Mouse (Mus musculus) midbrain, embryonic 10.5 days (tissue): Measurements from ENCODE around the gene Ttc28. TPM values are rescaled to one million over a fixed set of nuclear protein-coding genes. Genes with fewer than 3 reads are reported as not detected.

Source experiments
- DNase-seq: peaks from one replicate; pipeline ENCODE4 v3.0.0-alpha.2; 2017; ENCODE audit warnings: low spot score
- H3K27ac ChIP-seq: fragments of 300-500 bp; sonication (generic); replicated peaks from 2 replicates; pipeline ENCODE4 v1.5.1; 2016; ENCODE audit warnings: mild to moderate bottlenecking
- H3K27me3 ChIP-seq: fragments of 300-500 bp; sonication (generic); 2 replicates; pipeline ENCODE4 v1.6.1; 2016; ENCODE audit warnings: low read depth, mild to moderate bottlenecking; ENCODE audit not compliant: poor library complexity, severe bottlenecking
- H3K36me3 ChIP-seq: fragments of 300-500 bp; sonication (generic); 2 replicates; pipeline ENCODE4 v1.6.1; 2016; ENCODE audit warnings: mild to moderate bottlenecking, moderate library complexity
- H3K4me1 ChIP-seq: fragments of 300-500 bp; sonication (generic); 2 replicates; pipeline ENCODE4 v1.6.1; 2016
- H3K4me3 ChIP-seq: fragments of 300-500 bp; sonication (generic); 2 replicates; pipeline ENCODE4 v1.5.1; 2016; ENCODE audit warnings: mild to moderate bottlenecking, moderate library complexity
- H3K9me3 ChIP-seq: fragments of 300-500 bp; sonication (generic); replicated peaks from 2 replicates; pipeline ENCODE4 v1.6.1; 2016; ENCODE audit warnings: mild to moderate bottlenecking
- WGBS: fragments of 180-500 bp; shearing (Covaris S2); methylation state at CpG from one replicate; pipeline ENCODE4 v1.1.7; 2016; 5-methylcytosine and 5-hydroxymethylcytosine counted together
- polyA plus RNA-seq: library from polyadenylated mRNA; unstranded; fragments of >200 nt; fragmentation: Nextera tagmentation; extraction: Ambion mirVana; gene quantifications from 2 replicates; pipeline ENCODE4 v1.2.1, GENCODE M21; 2016

The Ttc28 gene
- polyA plus RNA-seq, 1 experiment from 2014 or later: 9.4 TPM

DNA sequence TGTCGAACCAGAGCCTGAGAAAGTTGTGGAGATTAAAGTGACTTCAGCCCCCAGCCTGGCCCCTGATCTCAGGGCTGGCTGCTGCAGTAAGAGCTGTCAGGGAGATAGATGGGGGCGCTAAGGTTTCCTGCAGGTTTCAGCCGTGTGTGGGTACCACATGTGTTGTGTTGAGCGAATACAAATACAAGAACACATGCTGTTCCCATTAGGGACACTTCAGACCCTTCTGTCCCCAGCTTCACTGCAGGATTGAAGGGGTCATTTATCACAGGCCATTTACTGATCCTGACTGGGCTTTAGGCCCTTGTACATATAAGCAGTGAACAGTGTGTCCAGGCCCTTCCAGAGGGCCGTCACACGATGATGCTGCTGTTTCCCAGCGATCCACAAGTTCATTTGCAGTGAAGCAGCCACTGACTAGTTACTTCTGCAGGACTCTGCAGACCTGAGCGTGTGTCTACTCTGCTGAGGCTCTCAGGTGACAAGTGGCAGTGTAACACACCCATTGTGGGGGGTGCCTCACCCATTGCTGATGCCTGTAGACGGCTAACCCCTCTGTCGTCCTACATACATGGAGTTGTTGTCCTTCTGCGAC, 258.7 kb downstream of the Ttc28 start:
- WGBS: 57% methylated on average over 11 of the region's 11 CpGs
- Histone ChIP-seq H3K4me1 (peaks cover 68% of the 10 kb centered on the region), H3K4me3 (no peak overlapping the region)

DNA sequence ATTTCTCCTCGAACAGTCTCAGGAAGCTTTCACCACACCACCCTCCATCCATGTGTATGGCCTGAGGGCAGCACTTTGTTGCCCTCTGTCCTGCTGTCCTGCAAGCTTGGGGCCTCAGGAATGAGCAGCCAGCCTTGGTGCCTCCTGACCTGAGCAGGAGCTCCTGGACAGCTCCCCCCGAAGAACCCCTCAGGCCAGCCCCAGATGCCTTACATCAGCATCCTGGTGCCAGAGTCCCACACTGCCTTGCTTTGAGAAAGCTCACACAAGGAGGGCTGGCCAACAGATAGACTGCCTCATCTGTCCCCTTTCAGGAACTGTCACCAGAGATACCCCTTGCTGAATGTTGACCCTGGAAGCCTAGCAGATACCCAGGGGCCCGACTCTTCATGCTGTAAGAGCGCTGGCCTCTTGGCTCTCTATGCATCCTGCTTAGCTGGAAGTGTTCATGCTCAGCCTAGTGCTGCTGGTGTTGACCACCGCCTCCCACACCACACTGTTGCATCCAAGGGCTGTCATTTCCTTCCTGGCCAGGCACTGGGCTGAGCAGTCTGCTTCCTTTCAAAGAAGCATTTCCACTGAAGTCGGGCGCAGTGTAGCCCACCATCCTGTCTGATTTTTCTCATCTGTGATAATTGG, 259.4 kb downstream of the Ttc28 start:
- 75% methylated on average over 7 of the region's 7 CpGs for WGBS
- Histone ChIP-seq H3K4me3 (no peak overlapping the region), H3K36me3 (no peaks in the 10 kb centered on the region), H3K27me3 (0 out of 2 replicates have a peak, but pooled peaks cover 7% of the 10 kb centered on the region), H3K4me1 (peaks cover 68% of the 10 kb centered on the region), H3K9me3 (no peaks in the 10 kb centered on the region), H3K27ac (peak overlapping the region; percentile 69; the same call in 1 of the 2 replicates)
- DNase-seq: no peak

More for the DNA sequence above, 258.7 kb downstream of the Ttc28 start:
- Histone ChIP-seq H3K27me3 (0 out of 2 replicates have a peak, but pooled peaks cover 7% of the 10 kb centered on the region), H3K36me3 (no peaks in the 10 kb centered on the region), H3K9me3 (no peaks in the 10 kb centered on the region), H3K27ac (peak overlapping the region; percentile 69)
- DNase-seq: no peak

DNA sequence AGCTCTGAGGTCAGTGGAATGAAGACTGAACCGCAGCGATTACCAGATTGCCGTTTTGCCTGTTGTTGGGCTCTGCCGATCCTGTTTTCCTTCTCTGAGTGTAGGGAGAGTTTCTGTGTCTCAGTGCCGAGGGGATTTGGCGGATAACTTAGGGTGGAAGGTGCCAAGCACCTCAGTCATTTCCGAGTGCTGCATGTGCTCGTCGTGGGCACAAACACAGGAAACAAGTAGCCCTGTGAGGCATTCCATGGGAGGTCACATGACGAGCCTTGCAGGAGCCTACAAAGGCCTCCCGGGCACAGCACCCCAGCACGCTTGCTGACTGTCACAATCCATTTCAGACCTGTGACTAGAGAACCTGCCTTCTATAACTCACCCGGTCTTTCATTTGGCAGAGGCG, 260.0 kb downstream of the Ttc28 start:
- WGBS: 75% methylated on average over 14 of the region's 14 CpGs
- Histone ChIP-seq H3K27ac (0 out of 2 replicates have a peak overlapping the region, but pooled peaks have one; percentile 69), H3K9me3 (no peaks in the 10 kb centered on the region), H3K4me3 (no peak overlapping the region), H3K27me3 (0 out of 2 replicates have a peak, but pooled peaks cover 7% of the 10 kb centered on the region), H3K36me3 (no peaks in the 10 kb centered on the region), H3K4me1 (peaks cover 69% of the 10 kb centered on the region)
- no peak for DNase-seq

DNA sequence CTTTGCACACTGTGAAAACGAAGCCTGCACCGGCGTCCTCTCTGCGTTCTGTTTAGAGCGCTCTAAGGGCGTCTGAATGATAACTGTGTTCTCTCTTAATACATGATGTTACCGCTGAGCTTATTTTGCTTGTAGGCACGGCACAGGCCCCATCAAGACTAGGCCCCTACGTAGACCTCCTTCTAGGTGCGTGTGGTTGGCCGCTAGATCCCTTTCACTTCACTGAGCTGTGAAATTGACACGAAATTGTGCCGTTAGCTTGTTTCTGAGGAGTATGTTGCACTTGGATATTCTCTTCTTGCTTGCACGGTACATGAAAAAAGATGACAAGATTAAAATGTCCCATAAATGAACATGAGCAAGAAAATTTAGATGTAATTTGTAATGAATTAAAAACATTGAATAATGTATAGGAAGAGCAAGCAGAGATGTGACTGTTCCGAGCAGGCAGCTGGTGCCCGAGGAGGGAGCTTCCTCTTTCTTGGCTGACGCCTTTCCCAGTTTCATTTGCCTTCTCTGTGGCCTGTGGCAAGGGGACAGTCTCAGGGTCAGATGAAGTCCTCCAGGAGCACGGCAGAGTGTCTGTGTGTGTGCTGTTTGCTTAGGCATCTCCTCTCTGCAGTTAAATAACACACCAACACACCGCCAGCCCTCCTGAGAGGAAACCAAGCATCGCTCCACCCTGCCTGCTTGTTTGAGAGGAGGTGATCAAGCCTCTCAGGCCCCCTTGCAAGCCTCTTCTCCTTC, 261.7 kb downstream of the Ttc28 start:
- H3K4me1 ChIP-seq: peaks cover 66% of the 10 kb centered on the region

DNA sequence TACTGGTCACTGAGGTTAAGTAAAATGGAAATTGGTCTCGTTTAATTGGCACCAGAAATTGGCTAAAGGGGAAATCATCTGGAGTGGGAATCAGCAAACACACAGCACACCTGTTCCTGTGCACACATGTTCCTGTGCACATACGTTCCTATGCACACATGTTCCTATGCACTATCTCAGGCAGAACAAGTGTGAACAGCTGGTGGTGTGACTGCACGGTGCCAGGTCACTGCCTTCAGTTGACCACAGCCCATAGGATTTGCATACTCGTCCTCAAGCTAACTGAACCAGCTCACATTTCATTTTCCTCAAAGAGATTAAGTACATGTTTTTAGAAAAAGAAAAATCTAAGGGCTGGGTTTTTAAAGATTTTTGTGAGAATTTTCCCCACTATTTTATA, 263.2 kb downstream of the Ttc28 start:
- no peak for DNase-seq
- WGBS: 90% methylated on average over 4 of the region's 4 CpGs
- Histone ChIP-seq H3K36me3 (no peaks in the 10 kb centered on the region), H3K27ac (no peak overlapping the region), H3K27me3 (0 out of 2 replicates have a peak, but pooled peaks cover 7% of the 10 kb centered on the region), H3K4me1 (peaks cover 50% of the 10 kb centered on the region), H3K9me3 (no peaks in the 10 kb centered on the region), H3K4me3 (no peak overlapping the region)

More for the DNA sequence above, 261.7 kb downstream of the Ttc28 start:
- no peak for DNase-seq
- Histone ChIP-seq H3K4me3 (no peak overlapping the region), H3K36me3 (no peaks in the 10 kb centered on the region), H3K27ac (peak overlapping the region; percentile 68; the same call in 1 of the 2 replicates), H3K9me3 (no peaks in the 10 kb centered on the region), H3K27me3 (0 out of 2 replicates have a peak, but pooled peaks cover 7% of the 10 kb centered on the region)
- WGBS: 79% methylated on average over 20 of the region's 20 CpGs

DNA sequence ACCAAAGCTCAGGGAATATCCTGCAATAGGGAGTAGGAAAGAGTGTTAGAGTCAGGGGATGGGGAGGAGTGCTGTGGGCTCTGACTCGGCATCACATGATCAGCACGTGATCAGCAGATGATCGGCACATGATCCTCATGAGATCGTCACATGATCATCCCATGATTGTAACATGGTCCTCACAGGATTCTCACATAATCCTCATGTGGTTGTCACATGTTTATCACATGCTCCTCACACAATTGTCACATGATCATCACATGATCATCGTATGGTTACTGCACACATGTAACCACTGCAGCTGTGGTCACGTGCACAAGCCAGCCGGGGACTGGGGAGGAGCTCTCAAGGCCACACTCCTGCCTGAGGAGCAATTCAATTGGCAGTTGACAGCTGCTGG, 264.8 kb downstream of the Ttc28 start:
- H3K27me3 ChIP-seq: 0 out of 2 replicates have a peak, but pooled peaks cover 3% of the 10 kb centered on the region
- H3K9me3 ChIP-seq: no peaks in the 10 kb centered on the region
- no peak overlapping the region for H3K27ac ChIP-seq
- DNase-seq: no peak
- no peak overlapping the region for H3K4me3 ChIP-seq
- no peaks in the 10 kb centered on the region for H3K36me3 ChIP-seq
- WGBS: 94% methylated on average over 7 of the region's 7 CpGs
- peaks cover 35% of the 10 kb centered on the region for H3K4me1 ChIP-seq

DNA sequence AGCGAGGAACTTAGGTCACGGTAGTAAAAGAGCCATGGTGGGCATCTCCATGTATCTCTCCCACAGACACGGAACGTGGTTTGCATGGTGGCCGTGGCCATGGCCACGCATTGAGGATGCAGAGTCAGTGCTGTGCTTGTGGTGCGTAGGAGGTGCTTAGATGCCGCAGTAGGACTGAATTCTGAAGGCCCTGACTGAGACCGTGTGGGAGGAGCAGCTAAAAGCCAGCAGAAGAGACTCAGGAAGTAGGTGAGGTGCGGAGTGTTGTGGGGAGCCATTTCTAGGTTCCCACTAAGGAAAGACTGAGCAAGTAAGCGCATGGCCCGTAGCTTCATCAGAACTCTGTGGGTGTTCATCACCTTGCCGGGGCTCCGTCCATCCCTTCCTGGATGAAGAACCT, 271.0 kb downstream of the Ttc28 start:
- WGBS: 94% methylated on average over 14 of the region's 14 CpGs
- Histone ChIP-seq H3K4me1 (peaks cover 43% of the 10 kb centered on the region), H3K4me3 (no peak overlapping the region)

DNA sequence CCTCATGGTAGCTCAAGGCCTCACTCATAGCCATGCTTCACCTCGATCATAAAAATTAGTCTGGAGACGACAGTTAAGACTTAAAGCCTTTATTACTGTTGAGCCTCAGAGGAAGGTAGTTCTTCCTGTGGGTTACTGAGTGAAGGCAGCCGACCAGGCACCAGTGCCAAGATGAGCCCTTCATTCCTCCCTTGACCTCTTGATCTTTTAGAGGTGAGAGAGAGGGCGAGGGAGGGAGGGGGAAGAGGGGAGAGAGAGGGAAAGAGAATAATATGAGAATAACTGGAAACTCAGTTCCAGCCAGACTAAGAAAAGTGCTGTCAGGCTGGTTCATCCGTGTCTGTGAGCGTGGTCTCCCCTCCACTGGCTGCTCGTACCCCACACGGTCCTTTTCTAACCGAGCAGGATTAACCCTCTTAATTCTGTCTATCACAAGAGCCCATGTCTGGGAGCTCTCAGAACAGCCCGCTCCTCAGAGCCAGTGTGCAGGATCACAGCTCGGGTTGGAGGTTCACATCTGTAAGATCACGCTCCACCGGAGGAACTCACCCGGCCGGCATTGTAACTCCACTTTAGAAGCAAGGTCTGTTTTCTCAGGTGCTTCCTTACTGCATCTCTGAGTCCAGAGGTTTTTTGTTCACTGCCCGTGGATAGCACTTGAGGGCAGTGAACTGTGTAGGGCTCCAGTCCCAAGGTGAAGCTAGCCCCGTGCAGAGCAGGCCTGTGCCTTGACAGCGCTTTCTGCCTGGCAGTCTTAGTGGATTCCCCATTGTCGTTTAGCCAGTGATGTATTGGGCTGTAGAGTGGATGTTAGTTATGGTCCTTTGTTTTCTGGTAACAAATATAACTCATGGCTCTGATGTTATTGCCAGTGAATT, 272.5 kb downstream of the Ttc28 start:
- peaks cover 55% of the 10 kb centered on the region for H3K4me1 ChIP-seq
- no peak for DNase-seq

More for the DNA sequence above, 271.0 kb downstream of the Ttc28 start:
- Histone ChIP-seq H3K36me3 (no peaks in the 10 kb centered on the region), H3K27me3 (no peaks in the 10 kb centered on the region), H3K27ac (no peak overlapping the region), H3K9me3 (no peaks in the 10 kb centered on the region)
- no peak for DNase-seq

DNA sequence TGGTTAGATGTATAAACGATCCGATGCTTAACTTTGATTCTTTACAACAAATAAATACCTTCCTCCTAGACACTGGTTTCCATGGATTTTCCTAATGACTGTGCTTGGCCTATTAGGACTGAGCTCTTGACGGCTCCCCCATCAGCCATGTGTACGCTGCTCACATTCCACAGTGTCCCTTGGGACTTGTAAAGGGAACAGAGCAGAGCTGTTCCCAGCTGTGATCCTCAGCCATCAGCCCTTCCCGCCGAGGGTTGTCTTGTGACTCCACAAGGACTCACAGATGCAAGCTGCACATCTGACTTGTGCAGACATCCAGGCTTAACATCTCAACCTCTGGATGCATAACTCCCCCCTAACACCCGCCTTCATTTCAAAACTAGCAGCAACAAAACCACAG, 275.0 kb downstream of the Ttc28 start:
- Histone ChIP-seq H3K27ac (peak overlapping the region; percentile 81), H3K9me3 (no peaks in the 10 kb centered on the region), H3K4me3 (no peak overlapping the region), H3K36me3 (no peaks in the 10 kb centered on the region), H3K27me3 (no peaks in the 10 kb centered on the region; the same call in 1 of the 2 replicates), H3K4me1 (peaks cover 72% of the 10 kb centered on the region)
- 38% methylated on average over 7 of the region's 7 CpGs for WGBS
- DNase-seq: no peak

More for the DNA sequence above, 272.5 kb downstream of the Ttc28 start:
- Histone ChIP-seq H3K27ac (peak overlapping the region; percentile 33; the same call in 1 of the 2 replicates), H3K27me3 (no peaks in the 10 kb centered on the region), H3K4me3 (no peak overlapping the region), H3K36me3 (no peaks in the 10 kb centered on the region), H3K9me3 (no peaks in the 10 kb centered on the region)
- 49% methylated on average over 19 of the region's 19 CpGs for WGBS

DNA sequence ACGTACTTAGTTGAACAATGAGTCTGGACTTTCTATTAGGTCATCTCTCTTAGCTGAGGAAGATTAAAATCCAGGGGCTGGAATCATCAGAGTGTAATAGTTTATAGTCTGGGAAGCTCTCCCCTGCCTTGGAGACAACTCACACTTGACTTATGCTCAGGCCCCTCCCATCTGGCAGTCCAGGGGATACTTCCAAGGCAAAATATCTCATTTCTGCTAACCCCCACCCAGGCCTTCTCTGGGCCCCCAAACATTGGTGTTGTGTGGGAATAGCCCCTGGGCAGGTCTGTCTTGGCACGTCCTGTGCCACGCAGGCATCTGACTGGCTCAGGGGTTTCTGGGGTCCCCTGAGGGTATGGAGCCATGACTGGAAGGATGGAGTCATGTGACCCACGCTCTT, 275.7 kb downstream of the Ttc28 start:
- Histone ChIP-seq H3K27me3 (no peaks in the 10 kb centered on the region; the same call in 1 of the 2 replicates), H3K27ac (peak overlapping the region; percentile 60; the same call in 1 of the 2 replicates), H3K4me3 (no peak overlapping the region), H3K9me3 (no peaks in the 10 kb centered on the region), H3K36me3 (no peaks in the 10 kb centered on the region), H3K4me1 (peaks cover 79% of the 10 kb centered on the region)
- 91% methylated on average over 4 of the region's 4 CpGs for WGBS
- DNase-seq: no peak

DNA sequence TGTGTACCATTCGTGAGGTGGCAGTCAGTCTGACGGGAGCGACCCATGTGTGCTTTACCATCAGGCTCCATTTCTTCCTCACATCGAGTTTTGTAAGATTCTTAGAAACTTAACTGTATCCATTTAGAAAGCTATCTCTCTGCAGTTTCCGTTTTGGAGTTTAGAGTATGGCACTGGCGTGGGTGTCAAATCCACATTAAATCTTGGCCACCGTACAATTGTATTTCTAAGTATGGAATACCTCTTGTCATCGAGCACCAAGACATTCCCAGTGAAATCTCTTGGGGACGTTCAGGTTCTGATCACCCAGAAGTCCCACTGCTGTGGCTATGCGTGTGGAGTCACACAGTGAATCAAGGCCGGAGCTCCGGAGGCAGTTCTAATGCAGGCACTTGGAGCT, 276.3 kb downstream of the Ttc28 start:
- Histone ChIP-seq H3K9me3 (no peaks in the 10 kb centered on the region), H3K36me3 (no peaks in the 10 kb centered on the region), H3K27ac (0 out of 2 replicates have a peak overlapping the region, but pooled peaks have one; percentile 60), H3K27me3 (no peaks in the 10 kb centered on the region; the same call in 1 of the 2 replicates), H3K4me1 (peaks cover 85% of the 10 kb centered on the region), H3K4me3 (no peak overlapping the region)
- WGBS: 90% methylated on average over 12 of the region's 12 CpGs
- no peak for DNase-seq

DNA sequence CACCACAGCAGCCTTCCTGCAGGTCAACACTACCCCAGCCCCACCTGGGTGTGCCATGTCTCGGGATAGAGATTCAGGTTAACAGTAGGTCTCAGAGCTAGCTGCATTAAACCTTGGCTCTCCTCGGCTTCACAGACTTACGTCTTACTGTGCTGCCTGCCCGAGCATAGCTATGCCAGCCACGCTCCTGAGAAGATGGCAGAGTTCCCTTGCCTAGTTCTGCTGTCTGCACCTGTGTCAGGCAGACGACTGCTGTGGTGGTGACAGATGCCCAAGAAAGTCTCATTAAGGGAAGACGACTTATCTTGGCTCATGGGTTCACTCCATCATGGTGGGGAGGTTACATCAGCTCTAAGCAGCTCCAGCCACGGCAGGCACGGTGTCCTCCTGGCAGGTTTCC, 278.7 kb downstream of the Ttc28 start:
- Histone ChIP-seq H3K9me3 (no peaks in the 10 kb centered on the region), H3K27ac (peak overlapping the region; percentile 81), H3K27me3 (peaks cover 3% of the 10 kb centered on the region; the same call in 1 of the 2 replicates), H3K4me1 (peaks cover 78% of the 10 kb centered on the region), H3K4me3 (no peak overlapping the region), H3K36me3 (no peaks in the 10 kb centered on the region)
- WGBS: 94% methylated on average over 9 of the region's 9 CpGs
- DNase-seq: no peak
